Mouse (Mus musculus): ENCODE data around the gene Snf8. TPM values are rescaled to one million over a fixed set of nuclear protein-coding genes. Genes with fewer than 3 reads are reported as not detected.
A peak's percentile ranks its signal among the peaks of the same experiment; 100 is the strongest.

Snf8 gene
- 100 to 1,000 TPM; 101 to 107 TPM for total RNA-seq (2021)

DNA sequence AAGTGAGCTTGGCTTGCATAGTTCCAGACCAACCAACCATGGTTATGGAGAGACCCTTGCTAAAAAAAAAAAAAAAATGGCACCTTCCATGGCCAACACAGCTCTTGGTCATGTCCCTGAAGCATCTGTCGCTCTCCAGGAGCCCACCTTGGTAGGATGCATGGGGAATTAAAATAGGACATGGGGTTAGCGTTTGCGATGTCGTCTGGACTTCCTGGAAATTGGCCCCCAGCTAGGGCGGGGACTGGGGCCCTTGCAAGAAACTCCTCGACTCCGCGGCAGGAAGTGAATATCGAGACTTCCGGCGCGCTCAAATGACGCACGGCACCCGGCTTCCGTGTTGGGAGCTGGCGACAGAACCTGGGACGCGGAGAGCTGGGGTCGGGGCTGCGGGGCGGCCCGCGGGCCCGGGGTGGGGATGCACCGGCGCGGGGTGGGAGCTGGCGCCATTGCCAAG lies at the start of gene Snf8:
Gene Snf8, plus strand, starts transcription at position 290 of the 457 bp plus-strand sequence.
- DNase-seq, result peak; percentile 91 to 94

DNA sequence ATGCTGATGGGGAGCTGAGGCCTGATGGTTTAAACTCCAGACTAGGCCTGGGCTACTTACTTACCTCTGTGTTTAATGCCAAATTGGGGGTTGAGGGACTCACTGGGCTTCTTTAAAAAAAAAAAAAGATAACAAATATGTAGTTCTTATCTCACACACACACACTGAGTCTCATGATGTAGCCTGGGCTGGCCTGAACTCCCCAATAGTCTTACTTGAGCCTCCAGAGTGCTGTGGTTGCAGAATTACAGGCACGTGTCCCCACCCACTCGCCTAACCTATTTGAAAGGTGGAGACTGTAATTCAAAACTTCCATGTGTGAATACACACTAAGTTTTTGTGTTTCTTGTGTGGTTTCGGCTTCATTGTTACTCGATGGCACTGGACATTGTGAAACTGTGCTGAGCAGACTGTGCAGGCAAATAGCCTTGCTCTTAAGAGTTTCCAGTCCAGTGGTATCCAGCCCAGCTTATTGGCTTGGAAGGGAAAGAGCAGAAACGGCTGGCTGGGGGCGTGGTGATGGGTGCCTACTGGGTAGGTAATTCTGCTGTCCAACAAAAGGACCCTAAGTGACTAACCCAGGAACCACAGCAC lies 46.7 kb upstream of the Snf8 start:
- no peak for DNase-seq

DNA sequence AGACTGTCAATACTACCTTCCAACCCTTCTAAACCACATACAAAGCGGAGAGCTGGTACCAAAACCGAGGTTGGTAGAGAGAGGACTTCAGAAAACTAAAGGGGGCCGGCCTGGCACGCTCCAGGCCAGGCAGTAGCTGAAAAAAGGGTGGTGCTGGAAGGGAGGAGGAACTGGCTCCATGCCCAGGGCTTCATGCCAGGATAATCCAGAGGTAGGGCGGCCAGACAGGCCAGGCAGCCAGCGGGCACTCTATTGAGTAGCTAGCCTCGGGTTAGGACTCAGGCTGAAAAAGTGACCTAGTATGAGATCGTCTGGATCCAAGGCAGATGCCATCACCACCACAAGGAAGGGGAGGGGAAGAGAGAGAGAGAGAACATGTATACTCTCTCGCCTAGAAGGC lies 46.2 kb upstream of the Snf8 start:
- DNase-seq, result no peak

DNA sequence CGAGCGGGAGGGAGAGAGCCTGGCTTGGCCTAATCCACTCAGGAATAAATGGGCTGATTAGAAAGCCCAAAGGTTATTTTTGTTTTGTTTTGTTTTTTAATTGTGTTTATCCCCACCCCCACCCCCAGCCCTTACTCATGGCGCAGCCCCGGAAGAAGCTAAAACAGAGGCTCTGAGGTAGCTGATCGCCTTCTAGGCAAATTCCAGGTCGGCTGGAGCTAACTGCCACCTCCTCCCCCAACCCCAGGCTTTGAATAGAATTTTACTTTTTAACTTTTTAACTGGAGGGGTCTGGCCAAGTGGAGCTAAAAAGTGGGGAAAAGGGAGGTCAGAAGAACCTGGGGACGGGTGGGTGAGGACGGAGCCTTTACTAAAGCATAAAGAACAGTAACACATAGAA lies 44.8 kb upstream of the Snf8 start:
- DNase-seq, result no peak

DNA sequence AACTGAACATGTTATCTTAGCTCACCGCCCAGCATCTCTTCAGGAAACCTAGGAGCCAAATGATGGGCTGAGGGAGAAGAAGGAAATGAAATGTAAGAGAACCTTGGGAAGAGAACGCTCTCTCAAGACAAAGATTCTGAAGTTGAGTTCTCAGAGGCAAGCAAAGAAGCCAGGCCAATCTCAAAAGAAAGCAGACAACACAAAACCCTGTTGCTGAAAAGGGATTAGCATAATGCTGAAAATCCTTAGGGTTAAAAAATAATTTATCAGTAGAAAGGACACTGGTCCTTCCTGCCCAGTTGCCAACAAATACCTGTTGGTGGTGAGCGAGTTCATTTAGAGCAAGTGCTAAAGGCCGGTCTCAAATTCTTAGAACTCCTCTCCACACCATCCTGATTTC lies 44.3 kb upstream of the Snf8 start:
- no peak for DNase-seq

DNA sequence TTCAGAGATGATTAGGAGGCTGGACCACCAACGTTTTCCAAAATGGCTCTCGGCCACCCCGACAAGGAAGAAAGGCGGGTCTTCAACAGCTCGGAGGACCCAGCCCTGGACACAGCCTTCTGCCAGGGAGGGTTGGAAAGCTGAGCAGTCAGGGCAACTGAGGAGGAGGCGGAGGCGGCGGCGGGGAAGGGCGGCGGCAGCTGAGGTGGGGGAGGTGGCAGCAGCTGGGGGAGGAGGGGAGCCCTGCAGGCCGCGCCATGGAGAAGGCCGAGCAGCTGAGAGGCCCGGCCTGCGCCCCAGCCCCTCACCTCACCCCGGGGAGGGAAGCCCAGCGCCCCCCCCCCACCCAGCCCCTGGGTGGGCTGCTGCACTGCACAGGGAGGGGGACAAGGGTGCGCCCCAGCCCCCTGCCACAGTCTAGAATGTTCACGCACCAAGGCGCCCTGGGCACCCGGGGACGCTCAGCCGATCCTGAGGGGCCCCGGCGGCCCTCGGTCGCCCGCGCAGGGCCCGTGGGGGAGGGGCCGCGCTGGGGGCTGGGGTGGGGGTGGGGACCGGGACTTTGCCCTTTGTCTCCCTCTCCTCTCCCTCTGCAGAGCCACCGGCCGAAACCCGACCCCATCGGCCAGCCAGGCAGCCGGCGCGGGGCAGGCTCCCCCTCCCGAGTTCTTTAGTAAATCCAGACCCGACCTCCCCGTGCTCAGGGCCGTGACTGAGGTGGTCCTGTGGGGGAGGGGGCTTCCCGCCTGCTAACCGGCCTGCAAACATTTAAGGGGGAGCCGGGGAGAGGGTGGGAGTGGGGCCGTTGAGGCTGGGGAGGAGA lies 43.6 kb upstream of the Snf8 start:
- DNase-seq, result no peak

DNA sequence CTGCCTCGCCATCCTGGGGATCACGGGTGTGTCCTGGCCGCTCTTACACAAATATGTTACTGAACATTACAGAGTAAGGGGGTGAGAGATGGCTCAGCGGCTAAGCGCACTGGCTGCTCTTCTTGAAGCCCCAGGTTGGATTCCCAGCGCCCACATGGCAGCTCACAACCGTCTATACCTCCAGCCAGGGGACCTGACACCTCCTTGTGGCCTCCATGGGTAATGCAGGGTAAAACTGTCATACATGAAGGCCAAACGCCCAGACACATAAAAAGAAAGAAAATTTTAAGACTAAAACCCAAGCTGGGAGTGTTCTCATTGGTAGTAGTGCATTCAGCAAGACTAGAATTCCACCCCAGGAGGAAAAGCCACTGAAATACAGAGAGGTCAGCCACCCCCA lies 40.5 kb upstream of the Snf8 start:
- DNase-seq, result no peak

DNA sequence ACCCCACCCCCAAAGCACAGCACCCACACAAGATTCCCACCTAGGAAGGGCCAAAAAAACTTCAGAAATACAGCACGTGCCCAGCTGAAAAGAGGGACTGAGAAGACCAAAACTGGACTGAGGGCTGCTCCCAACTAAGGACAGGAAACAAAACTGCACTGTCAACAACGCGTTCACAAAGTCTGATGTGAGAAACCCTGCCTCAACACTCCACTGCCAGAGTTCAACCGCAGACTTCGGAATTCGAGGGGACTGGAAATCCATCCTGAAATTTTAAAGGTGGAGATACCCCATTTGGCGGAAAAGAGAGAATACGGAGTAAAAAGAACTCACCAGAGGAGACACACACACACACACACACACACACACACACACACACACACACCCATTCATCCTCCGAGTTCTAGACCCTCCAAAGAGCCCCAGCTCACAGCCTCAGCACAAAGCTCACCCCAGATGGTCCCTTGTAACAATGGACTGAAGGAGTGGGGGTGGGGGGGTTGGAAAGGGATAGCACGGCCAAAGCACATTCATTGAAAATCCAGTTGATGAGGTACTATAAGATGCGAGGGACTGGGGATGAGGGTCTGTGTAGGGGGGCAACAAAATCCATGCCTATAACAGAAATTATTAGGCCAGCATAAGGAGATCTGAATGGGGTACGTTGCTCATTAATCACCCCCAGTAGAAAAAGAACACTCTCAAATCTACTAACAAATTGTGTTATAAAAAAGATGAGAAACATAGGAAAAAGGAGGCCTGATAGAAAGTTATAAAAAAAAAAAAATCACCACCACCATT lies 31.4 kb upstream of the Snf8 start:
- no peak for DNase-seq

DNA sequence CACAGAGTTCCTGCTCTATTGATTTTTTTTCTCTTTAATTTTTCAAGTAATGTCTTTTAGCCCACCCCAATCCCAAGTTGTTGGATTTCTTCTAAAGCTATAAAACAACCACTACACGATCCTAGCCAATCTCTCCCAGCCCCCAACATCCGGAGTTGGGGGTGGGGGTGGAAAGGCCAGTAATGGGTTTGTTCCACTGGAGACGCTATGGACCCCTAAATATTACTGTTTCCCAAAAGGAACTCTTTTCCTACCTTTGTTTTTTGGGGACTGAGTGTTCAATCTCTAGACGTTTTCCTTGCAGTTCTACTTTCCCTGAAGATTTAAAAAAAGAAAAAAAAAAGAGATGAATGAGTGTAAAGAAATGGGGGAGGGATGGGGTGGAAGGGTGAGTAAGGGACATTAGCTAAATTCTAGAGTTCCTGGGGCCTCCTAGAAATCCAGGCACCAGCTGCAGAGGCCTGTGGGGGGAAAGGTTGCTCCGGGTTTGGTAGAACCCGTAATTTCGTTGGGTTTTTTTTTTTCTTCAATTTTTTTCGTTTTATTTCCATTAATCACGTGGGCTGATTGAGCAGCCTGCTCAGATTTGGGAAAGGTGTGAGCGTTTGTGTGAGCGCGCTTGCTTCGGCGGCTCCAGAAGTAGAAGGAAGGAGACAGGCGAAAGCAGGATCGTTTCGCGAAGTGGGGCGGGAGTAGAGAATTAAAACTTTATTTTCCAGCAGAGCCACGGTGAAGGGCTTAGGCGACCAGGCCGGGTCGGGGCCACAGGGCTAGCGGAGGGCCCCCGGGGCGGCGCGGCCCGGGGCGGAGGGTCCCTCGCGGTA lies 30.5 kb upstream of the Snf8 start:
- DNase-seq, result no peak

DNA sequence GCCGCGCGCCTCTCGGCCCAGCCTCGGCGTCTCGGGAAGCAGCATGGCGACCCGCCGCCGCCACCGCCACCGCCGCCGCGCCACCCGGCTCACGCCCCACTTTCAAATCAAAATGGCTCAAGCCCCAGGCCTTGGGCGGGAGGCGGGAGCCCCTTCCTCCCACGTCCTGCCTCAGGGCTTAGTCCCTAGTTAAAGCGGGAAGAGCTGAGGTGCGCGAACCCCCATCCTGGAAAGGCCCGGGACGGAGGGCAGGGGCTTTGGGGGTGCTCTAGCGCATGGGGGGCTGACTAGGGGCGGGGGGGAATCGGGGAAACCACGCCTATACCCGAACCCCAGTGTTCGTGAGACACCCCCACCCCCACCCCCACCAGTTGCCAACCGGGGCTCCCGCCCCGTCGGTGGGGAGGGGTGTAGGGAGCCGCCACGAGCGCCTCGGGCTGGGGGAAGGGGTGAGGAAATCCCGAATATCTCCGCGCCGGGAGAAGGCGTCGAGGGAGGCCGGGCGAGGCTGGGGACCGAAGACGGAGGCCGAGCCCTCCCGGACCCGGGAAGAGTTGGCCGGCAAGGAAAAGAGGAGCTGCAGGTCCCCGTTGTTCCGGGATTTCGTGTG lies 29.8 kb upstream of the Snf8 start:
- DNase-seq, result no peak

DNA sequence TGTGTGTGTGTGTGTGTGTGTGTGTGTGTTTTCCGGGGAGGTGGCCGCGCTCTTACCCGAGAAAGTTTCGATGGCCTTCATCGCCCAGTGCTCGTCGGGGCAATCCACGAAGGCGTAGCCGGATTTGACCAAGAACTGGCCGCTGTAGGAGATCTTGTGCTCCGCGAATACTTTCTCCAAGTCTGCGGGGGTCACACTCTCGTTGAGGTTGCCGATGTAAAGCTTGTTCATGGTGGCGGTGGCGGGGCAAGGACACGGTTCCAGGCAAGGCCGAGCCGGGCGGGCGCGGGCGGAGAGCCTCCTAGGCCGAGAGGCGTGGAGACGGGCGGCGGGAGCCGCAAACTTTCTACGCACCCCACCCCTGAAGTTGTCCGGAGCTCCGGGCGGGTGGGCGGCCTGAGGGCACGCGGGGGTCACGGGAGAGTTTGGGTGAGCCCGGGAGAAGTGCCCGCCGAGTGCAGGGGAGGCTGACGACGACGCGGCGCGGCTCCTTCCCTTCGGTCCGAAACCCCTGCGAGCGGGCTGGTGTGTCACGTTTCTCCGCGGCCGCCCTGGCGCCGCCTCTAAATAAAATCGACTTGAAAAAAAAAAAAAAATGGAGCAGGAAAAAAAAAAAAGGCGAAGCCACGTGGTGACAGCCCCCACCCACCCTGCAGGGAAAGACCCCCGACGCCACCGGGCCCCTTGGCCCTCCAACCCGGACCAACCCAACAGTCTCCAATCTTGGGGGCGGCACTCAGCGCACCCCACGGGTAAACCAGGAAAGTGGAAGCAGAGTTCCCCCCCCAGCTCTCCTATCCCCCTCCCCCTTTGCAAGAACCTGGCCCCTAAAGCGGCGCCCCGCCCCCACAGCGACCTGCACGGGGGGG lies 29.0 kb upstream of the Snf8 start, which contains the start of gene Igf2bp1:
Gene Igf2bp1, minus strand, starts transcription at position 538 of the 869 bp plus-strand sequence.
- no peak for DNase-seq

DNA sequence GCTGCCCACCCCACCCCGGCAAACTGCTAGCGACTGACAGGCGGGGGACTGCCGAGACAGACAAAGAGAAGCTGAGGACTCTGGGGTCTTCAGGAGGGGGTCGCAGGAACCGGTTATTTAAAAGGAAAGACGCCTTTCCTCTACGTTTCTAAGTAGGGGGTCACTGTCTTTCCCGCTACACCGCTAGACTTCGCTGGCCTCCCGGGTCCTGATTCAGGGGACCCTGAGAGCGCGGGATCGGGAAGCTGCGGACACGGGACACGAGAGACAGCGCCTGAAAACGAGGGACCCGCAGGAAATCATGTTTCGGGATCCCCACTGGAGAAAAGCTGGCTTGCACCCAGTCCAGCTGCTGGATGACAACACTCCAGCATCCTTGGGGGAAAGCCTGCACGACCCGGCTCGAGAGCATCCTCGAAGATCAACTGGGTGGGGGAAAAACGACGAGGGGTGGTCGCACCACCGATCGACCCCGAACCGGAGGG lies 28.3 kb upstream of the Snf8 start:
- no peak for DNase-seq

DNA sequence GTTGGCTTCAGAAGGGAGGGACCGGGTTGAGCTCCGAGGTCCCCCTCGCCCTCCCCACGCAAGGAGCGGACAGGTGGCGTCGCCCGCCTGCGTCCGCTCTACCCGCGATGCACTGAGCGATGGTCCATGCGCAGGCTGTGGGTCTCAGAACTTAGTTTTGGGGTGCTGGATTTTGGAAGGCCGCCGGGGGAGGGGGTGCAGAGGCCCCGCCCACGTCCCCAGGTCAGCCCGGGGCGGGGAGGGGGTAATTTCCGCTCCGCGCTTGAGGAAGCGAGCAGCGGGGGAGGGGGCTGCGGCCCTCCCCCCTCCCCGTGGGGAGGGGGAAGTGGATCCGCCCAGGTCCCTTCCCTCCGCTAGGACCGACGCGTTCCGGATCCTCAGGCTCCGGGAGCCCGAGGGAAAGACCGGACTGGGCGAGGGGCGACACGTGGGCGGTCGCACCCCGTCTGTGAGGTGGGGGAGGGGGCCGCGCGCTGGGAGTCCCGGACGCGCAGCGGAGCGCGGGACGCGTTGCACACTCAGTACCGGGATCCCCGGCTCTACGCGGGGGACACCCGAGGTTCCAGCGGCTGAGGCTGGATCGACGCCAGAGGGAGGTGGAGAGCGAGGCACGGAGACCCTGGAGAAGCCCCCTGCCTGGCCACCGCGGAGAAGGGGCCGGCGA lies 27.7 kb upstream of the Snf8 start:
- no peak for DNase-seq

DNA sequence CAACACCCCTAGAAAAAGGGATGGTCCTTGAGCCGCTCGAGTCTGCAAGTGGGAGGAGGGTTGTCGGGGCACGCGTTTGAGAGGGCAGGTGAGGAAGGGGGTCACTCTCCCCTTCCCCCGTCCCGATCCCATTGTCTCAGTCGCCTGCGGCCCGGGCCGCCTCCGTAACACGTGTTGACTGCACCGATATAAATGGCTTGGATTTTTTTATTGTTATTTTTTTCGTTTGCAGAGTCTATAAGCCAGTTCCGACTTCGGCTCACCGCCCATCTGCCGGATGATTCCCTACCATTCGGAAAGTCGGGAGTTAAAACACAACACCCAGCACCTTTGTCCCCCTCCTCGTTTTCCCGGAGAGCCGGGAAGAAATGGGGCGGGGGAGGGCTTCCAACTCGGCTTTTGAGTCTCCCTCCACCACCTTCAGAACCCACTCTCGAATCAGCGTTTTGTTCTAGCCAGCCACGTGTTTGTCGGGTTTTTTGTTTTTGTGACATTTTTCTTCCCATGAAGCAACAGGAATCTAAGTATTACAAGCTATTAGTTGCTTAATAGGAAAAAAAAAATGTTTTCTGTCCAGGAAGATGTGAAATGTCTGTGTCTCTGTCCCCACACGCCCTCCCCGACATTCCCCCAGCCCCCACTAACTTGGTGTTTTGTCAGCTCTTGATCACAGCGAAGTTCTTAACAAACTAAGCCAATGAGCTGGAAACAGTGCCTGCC lies 27.0 kb upstream of the Snf8 start:
- no peak for DNase-seq

DNA sequence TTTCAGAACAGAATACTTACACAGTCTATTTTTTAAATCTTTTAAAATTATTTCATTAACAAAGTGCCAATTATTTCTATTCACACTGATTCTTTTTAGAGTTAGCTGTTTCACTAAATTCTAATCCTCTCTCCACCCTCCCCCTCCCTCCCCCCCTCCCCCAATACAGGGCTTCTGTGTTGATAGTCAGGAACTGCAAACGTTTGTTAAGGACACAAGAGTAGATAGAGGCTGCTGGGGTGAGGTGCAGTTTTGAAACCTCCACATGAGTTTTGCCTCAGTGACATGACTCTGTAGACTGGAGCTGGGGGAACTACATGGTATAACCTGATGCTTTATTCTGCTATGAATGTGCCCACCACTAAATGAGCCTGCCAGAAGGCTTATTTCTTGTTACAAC lies 25.9 kb upstream of the Snf8 start:
- no peak for DNase-seq

DNA sequence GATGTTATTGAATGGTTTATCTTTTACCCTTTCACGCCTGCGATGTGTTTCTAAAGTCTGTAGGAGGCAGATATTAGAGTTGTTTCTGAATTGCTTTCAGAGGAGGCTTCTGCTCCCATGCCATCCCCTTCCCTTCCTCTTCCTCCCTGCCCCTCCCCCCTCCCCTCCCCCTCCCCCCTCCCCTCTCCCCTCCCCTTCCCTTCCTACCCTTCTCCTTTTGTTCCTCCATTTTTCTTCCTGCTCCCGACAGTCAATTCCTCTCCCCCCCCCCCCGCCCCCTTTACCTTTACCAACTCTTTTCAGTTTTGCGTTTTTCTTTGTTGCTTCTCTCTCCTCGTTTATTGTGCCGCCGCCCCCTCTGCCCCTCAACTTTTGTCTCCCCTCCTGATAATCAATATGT lies 22.7 kb upstream of the Snf8 start:
- no peak for DNase-seq

DNA sequence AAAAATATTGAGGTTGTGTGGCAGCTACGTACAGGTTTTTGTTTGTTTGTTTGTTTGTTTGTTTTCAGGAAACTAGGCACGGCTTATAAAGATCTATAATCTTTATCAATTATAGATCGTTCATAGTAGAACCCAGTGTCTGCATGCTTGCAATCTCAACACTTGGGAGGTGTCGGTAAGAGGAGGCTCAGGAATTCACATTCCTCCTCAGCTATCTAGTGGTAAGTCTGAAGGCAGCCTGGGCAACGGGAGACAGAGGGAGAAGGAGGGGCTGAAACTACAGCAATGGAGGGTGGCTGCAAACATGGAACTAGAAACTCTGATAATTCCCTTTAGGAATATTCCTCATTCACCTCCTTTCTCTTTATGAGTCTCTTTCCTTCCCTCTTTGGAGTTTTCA lies 19.3 kb upstream of the Snf8 start:
- DNase-seq, result no peak

DNA sequence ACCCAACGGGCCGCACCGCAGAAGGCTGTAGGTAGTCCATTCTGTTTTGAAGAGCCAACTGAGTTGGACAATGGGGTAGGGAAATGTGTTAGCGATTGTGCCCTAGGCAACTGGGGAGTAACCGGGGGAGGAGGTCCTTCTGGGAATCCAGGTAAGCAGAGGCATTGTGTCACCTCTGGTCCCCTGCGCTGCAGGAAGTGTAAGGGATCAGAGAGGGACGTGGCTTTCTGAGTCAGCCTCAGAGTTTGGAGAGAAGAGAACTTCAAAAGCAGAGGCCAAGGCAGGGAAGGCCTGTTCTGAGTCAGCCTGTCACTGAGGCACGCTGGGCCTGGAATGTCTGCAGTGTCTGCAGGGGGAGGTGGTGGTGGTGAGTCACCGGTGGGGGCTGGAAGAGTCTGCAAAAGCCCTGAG lies 16.7 kb upstream of the Snf8 start:
- DNase-seq, result no peak

DNA sequence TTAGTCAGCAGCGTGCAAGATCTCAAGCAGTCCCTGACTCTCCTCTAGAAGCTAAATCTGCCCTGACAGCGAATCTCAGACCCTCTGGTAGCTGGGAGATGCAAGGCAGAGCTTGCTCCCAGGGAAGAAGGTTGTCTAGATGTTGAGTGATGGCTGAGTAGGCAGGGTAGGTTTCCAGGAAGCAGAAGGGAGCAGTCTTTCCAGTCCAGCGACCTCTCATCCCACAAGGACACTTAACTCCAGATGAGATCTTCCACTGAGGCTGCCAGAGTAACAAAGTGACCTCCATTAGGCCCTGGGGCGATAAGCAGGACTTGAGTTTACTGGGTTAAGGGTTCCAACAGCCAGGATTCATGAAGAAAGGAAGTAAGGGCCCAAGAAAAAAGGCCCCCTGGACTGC lies 14.1 kb upstream of the Snf8 start:
- no peak for DNase-seq

DNA sequence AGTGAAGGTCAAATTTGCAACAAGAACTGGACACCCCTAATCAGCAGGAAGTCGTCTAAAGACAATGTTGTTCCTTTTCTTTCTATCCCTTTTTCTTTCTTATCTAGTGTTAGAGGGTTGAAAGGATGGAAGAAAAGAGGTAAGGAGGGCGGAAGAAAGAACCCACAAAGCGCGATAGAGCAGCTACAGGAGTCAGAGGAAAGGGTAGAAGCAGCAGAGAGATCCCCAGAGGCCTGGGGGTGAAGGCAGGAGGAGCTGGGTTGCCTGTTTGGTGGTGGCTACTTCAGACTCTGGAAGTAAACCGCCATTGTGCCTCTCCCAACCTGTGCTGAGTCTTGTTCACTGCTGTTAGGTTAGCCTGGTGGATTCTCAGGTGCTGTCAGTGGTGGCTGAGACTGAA lies 6.6 kb upstream of the Snf8 start:
- DNase-seq, result no peak
